8 mouse cellular contexts compared by ENCODE assay signal in genomic region chr3:135825016-135825753, GRCm38 (mm10). TPM values are rescaled to one million over a fixed set of nuclear protein-coding genes. Genes with fewer than 3 reads are reported as not detected.
DNase-seq lines count a peak whose midpoint lies in the region; ATAC-seq and TF ChIP-seq lines count a peak whose summit lies in the region.

Slc39a8 (plus strand) TSS chr3:135825279.

- peak within 1 kb of the TSS; percentile 76 for H3K4me3 ChIP-seq in E14TG2a.4 (replicated peaks; ENCODE audit: low read length)
- peak within 1 kb of the TSS; percentile 59 for H3K4me3 ChIP-seq in forebrain, embryonic 12.5 days (replicated peaks)
- peak within 1 kb of the TSS; percentile 60 for H3K4me3 ChIP-seq in heart, embryonic 15.5 days
- peak within 1 kb of the TSS; percentile 71 to 95 for H3K4me3 ChIP-seq in liver, embryonic 14.5 days (ENCODE audit: insufficient read depth in 1 of 2, low read depth in 2 of 2, low read length in 2 of 2)
- peak within 1 kb of the TSS; percentile 51 for H3K4me3 ChIP-seq in stomach, embryonic 14.5 days (ENCODE audit: low read depth, low read length)

- no peaks in the 10 kb centered on the region for H3K36me3 ChIP-seq in E14TG2a.4 (ENCODE audit: insufficient read depth, low read length)
- H3K36me3 ChIP-seq in forebrain, embryonic 12.5 days (replicated peaks), result no peaks in the 10 kb centered on the region
- no peaks in the 10 kb centered on the region for H3K36me3 ChIP-seq in heart, embryonic 15.5 days
- peaks cover 13% of the 10 kb centered on the region for H3K36me3 ChIP-seq in liver, embryonic 14.5 days (replicated peaks; ENCODE audit: control insufficient read depth, insufficient read depth, low read depth)
- H3K36me3 ChIP-seq in stomach, embryonic 14.5 days (ENCODE audit: control insufficient read depth, insufficient read depth, low read length), result no peaks in the 10 kb centered on the region

- TF ChIP-seq EP300 in liver, embryonic 14.5 days (IDR thresholded peaks at IDR 0.05; ENCODE audit: low read depth), result no peak; the same call in none of the 2 replicates

- no peak for TF ChIP-seq CTCF in E14TG2a.4 (conservative IDR thresholded peaks at IDR 0.05; ENCODE audit: low read length)
- peak; percentile 82 for TF ChIP-seq CTCF in liver, embryonic 14.5 days (IDR thresholded peaks at IDR 0.05; ENCODE audit: low read depth)

- ATAC-seq in cerebellum, adult (ENCODE audit: insufficient number of reproducible peaks, low FRiP score, low TSS enrichment), result peak; percentile 72
- ATAC-seq in forebrain, embryonic 12.5 days (ENCODE audit: low FRiP score), result peak; percentile 90
- peak; percentile 92 for ATAC-seq in heart, embryonic 15.5 days (replicated peaks; ENCODE audit: insufficient number of reproducible peaks, insufficient read depth, low FRiP score, low read depth)
- ATAC-seq in liver, embryonic 14.5 days (ENCODE audit: insufficient read depth), result peak; percentile 85
- ATAC-seq in stomach, embryonic 14.5 days (ENCODE audit: insufficient number of reproducible peaks, insufficient read depth, low FRiP score, low read depth), result peak; percentile 92

- H3K9me3 ChIP-seq in E14TG2a.4 (ENCODE audit: low read length), result no peaks in the 10 kb centered on the region
- no peaks in the 10 kb centered on the region for H3K9me3 ChIP-seq in forebrain, embryonic 12.5 days
- no peaks in the 10 kb centered on the region for H3K9me3 ChIP-seq in heart, embryonic 15.5 days (replicated peaks)
- H3K9me3 ChIP-seq in liver, embryonic 14.5 days (ENCODE audit: control insufficient read depth, low read length), result no peaks in the 10 kb centered on the region
- no peaks in the 10 kb centered on the region for H3K9me3 ChIP-seq in stomach, embryonic 14.5 days (ENCODE audit: control insufficient read depth, low read depth, low read length)

- peaks cover 15% of the 10 kb centered on the region for H3K4me1 ChIP-seq in E14TG2a.4 (replicated peaks; ENCODE audit: low read depth, low read length)
- H3K4me1 ChIP-seq in forebrain, embryonic 12.5 days, result peaks cover 19% of the 10 kb centered on the region
- peaks cover 15% of the 10 kb centered on the region for H3K4me1 ChIP-seq in heart, embryonic 15.5 days (replicated peaks)
- peaks cover 20 to 24% of the 10 kb centered on the region in 2 experiments for H3K4me1 ChIP-seq in liver, embryonic 14.5 days (replicated peaks; ENCODE audit: control insufficient read depth in 2 of 2, insufficient read depth in 2 of 2, low read length in 1 of 2)
- H3K4me1 ChIP-seq in stomach, embryonic 14.5 days (ENCODE audit: control insufficient read depth, insufficient read depth, low read length), result no peaks in the 10 kb centered on the region

- H3K27ac ChIP-seq in forebrain, embryonic 12.5 days, result peak within 1 kb of the TSS; percentile 48
- H3K27ac ChIP-seq in heart, embryonic 15.5 days, result peak within 1 kb of the TSS; percentile 78
- peak within 1 kb of the TSS; percentile 95 for H3K27ac ChIP-seq in liver, embryonic 14.5 days
- H3K27ac ChIP-seq in stomach, embryonic 14.5 days (ENCODE audit: low read length), result peak within 1 kb of the TSS; percentile 40; the same call in 1 of the 2 replicates

- H3K9ac ChIP-seq in forebrain, embryonic 12.5 days, result peak within 1 kb of the TSS; percentile 66
- peak within 1 kb of the TSS; percentile 63 for H3K9ac ChIP-seq in heart, embryonic 15.5 days
- H3K9ac ChIP-seq in liver, embryonic 14.5 days (replicated peaks), result peak within 1 kb of the TSS; percentile 92
- peak within 1 kb of the TSS; percentile 34 for H3K9ac ChIP-seq in stomach, embryonic 14.5 days (replicated peaks; ENCODE audit: low read depth, low read length)

- peaks cover 50% of the 10 kb centered on the region for H3K27me3 ChIP-seq in E14TG2a.4 (ENCODE audit: insufficient read depth, low read length)
- H3K27me3 ChIP-seq in forebrain, embryonic 12.5 days, result peaks cover 3% of the 10 kb centered on the region; the same call in 1 of the 2 replicates
- no peaks in the 10 kb centered on the region for H3K27me3 ChIP-seq in heart, embryonic 15.5 days
- H3K27me3 ChIP-seq in liver, embryonic 14.5 days (ENCODE audit: control insufficient read depth, insufficient read depth, low read length), result no peaks in the 10 kb centered on the region
- H3K27me3 ChIP-seq in stomach, embryonic 14.5 days (ENCODE audit: control insufficient read depth, insufficient read depth, low read length), result no peaks in the 10 kb centered on the region

- H3K4me2 ChIP-seq in forebrain, embryonic 12.5 days, result peak within 1 kb of the TSS; percentile 96
- peak within 1 kb of the TSS; percentile 97 for H3K4me2 ChIP-seq in heart, embryonic 15.5 days
- H3K4me2 ChIP-seq in liver, embryonic 14.5 days (ENCODE audit: low read depth), result peak within 1 kb of the TSS; percentile 87
- H3K4me2 ChIP-seq in stomach, embryonic 14.5 days (replicated peaks; ENCODE audit: low read depth, low read length), result peak within 1 kb of the TSS; percentile 95

- 4% methylated on average over 22 of the region's 22 CpGs for WGBS in forebrain, embryonic 12.5 days
- 2% methylated on average over 22 of the region's 22 CpGs for WGBS in heart, embryonic 15.5 days
- under 1% methylated on average over 22 of the region's 22 CpGs for WGBS in liver, embryonic 14.5 days (ENCODE audit: insufficient replicate concordance)
- WGBS in stomach, embryonic 14.5 days, result 4% methylated on average over 22 of the region's 22 CpGs

- peak; percentile 85 for DNase-seq in kidney, postnatal 14 days
- peak; percentile 86 to 91 (median 88) for DNase-seq in liver, embryonic 14.5 days (ENCODE audit: low read depth in 3 of 3, low spot score in 3 of 3)
- DNase-seq in natural killer cell, adult 2 months (ENCODE audit: low spot score in 2 of 2), result peak; percentile 72 to 75

RNA-seq across cellular contexts. Expression of gene Slc39a8, which starts in this region (rescaled TPM):
- 11.0 and 13.2 TPM in 2 replicates for polyA plus RNA-seq in forebrain, embryonic 12.5 days (2016; fragmentation: Nextera tagmentation; extraction: Ambion mirVana)
- 11.9 and 15.1 TPM in 2 replicates for polyA plus RNA-seq in heart, embryonic 15.5 days (2015; fragmentation: Nextera tagmentation; extraction: Ambion mirVana)
- 22.8 and 27.5 TPM in 2 replicates for polyA plus RNA-seq in liver, embryonic 14.5 days (2012; rRNA removed)
- 55.4 and 56.8 TPM in 2 replicates for polyA plus RNA-seq in liver, embryonic 14.5 days (2014; fragmentation: Nextera tagmentation; extraction: Ambion mirVana)
- polyA plus RNA-seq in stomach, embryonic 14.5 days (2014; fragmentation: Nextera tagmentation; extraction: Ambion mirVana), result 7.1 and 7.5 TPM in 2 replicates

Comparison
In these comparisons a context has a peak if more than half of its experiments do, and no peak if none do; other contexts are left out.
1. Peak in every context shown above with its lines: DNase-seq, ATAC-seq, H3K4me3 ChIP-seq and H3K27ac ChIP-seq.
2. H3K27ac ChIP-seq: peak in every context shown above with its lines; median percentile 95 in liver, embryonic 14.5 days; 78 in heart, embryonic 15.5 days; 48 in forebrain, embryonic 12.5 days; 40 in stomach, embryonic 14.5 days.
3. H3K9ac ChIP-seq: peak in every context shown above with its lines; median percentile 92 in liver, embryonic 14.5 days; 66 in forebrain, embryonic 12.5 days; 63 in heart, embryonic 15.5 days; 34 in stomach, embryonic 14.5 days.